Mouse (Mus musculus) monocyte, adult 5-6 weeks (primary cell): ENCODE measurements at regions not wholly inside any gene's neighbourhood (a gene's known extent, or its start where the extent isn't known, plus 50 kb on each side); places are given as distances from the start of the nearest gene placed in this dataset.

Source experiments
- ATAC-seq: fragments of 153-309, 156-312 bp; replicated peaks from 2 replicates; pipeline ENCODE4 v1.8.0; 2017; ENCODE audit warnings: mild to moderate bottlenecking; ENCODE audit not compliant: low TSS enrichment, insufficient number of reproducible peaks, severe bottlenecking, poor library complexity, low FRiP score

DNA sequence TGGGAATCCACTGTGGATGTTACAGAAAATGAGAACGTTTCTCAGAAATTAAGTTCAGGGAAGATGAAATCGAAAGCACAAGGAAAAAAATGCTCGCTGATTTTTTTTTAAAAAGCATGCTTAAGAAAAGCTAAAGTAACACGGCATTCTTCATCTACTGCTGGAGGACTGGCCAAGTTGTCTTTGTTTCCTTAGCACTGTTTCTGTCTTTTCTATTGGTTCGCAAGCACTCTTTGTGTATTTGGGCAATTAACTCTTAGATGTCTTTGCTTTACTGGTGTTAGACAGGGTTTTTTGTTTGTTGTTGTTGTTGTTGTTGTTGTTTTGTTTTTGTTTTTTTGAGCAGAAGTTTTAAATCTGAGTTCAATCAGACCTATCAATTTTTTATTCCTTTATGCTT, 301.4 kb upstream of the Noct start:
- ATAC-seq, result no peak

DNA sequence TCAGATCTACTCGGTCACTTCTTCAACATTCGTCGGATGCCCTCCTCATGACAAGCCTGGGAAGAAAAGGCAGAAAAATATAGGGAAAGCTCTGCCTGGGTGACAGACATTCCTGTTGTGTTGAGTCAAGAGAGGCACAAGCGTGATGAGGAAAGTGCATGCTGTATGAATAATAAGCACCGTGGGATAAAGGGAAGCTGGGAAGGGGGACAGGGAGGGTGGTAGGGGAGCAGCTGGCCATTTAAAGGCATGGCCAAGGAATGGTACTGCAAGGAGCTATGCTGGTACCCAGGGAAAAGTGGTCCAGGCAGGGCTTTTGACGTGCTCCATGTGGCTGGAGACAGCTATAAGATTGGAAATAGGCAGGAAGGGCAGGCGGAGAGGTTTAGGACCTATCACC, 300.9 kb upstream of the Noct start:
- ATAC-seq, result no peak

DNA sequence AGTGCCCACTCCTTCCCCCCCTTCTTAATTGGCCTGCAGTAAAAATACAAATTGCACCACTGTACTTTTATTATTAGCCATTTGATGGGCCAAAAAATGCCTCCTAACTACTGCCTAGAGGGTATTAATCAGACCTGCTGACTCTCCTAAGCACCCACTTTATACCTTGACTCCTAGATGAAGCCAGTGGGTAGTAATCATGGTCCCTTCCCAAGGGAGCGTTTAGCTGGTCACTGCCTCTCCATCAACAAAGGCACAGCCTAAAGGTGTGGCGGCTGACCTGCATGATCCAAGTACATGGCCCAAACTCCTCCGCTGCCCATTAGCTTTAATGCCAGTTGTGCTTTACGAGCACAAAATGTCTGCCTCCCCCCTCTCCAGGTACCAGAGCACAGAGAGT, 296.9 kb upstream of the Noct start:
- no peak for ATAC-seq

DNA sequence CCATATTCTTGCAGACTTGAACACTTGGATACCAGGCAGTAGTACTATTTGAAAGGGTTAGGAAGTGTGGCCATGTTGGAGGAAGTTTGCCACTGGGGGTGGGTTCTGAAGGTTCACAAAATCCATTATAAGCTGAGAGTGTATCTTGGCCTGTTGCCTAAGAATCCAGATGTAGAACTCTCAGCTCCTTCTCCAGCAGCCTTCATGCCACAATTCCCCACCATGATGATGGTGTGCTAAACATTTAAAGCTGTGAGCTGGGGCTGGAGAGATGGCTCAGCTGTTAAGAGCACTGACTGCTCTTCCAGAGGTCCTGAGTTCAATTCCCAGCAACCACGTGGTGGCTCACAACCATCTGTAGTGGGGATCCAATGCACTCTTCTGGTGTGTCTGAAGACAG, 295.2 kb upstream of the Noct start:
- no peak for ATAC-seq

DNA sequence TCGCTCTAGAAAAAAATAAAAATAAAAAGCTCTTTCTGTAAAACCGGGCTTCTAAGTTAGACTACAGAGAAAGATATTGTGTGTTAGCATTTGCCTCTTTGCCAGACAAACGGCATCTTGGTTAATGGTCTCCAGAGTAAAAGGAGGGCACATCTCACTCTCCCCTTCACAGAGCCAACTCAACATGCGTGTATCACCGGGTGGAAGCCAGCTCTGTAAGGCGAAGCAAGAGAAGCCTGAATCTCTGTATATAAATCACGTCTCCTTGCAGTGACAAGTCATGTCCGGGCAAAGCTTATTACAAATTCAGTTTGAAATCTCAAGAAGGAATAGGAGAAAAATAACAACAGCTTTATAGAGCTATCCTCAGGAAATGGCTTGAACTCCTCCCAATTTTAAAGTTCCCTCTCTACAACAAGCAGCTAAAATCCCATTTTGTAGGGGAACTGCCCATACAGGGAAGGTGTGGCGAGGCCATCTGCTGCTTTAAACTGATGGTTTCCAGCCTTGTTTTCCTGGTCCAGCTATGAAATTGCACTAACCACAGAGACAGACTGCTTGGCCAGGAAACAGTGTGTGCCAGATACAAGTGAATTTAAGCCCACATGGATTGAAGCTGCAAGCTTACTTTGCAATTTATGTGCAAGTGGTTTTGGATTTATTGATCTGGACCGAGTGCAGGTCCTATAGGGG, 291.7 kb upstream of the Noct start:
- no peak for ATAC-seq

DNA sequence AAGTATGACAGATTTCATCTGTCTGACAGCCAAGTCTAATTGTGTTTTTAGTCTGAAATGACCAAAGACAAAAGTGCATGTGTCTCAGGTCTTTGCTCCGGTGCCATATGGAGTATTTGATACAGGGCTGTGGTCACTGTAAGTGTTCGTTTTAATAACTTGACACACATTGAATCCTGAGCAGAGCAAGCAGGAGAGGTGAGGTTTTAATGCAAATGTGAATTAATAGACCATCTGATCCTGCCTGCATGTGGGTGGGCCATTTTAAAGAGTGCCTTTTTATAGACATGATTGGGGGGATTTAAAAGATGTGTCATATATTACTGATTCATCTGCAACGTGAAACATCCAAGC, 291.2 kb upstream of the Noct start:
- no peak for ATAC-seq

DNA sequence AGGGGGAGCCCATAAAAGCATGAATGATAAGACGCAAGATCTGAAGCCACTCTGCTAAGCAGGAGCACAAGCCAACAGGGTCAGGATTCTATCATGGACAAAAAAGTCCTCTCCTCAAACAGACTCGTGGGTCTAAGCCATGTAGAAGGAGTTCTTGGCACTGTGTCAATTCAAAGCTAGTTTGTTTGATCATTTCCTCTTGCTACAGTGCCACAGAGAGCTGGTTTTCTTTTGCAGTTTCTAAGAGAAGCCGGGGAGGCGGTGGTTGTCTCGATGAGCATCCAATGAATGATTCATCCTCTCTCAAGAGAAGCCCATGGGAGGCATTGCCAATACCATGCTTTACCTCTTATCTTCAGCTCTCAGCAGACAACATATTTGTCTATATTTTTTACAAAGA, 284.6 kb upstream of the Noct start:
- ATAC-seq, result no peak

DNA sequence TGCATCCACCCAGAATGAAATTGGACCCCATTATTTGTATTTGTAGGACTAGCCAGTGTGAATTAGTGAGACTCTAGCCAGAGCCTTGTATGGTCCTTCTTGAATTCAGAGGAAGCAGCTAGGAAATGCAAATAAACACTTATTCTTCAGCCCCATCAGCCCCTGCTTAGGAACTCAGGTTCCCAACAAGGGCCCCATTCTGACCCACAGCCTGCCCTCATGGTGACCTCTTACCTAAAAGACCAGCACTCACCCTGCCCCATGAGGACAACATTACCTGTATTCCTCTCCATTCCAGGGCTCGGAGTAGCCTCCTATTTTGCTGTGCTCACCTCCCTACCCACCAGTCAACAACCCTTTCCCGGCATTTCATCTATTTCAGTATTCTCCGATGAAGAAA, 283.6 kb upstream of the Noct start:
- no peak for ATAC-seq

DNA sequence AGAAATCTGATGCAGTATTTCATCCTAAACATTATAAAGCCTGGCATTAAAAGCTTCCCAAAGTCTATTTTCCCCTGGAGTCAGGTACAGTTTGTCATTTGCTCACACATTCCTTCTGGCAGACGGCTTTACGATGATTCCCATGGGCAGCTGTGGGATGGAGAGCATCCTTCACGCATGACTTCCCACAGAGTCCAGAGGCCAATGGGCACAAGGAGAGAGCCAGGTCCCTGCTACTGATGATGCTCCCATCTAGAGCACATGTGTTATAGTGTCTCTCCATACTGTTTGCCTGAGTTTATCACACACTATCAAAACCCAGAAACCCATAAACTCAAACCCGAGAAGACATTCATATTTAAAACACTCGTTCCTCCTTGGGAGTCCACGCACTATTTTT, 270.8 kb upstream of the Noct start:
- no peak for ATAC-seq

DNA sequence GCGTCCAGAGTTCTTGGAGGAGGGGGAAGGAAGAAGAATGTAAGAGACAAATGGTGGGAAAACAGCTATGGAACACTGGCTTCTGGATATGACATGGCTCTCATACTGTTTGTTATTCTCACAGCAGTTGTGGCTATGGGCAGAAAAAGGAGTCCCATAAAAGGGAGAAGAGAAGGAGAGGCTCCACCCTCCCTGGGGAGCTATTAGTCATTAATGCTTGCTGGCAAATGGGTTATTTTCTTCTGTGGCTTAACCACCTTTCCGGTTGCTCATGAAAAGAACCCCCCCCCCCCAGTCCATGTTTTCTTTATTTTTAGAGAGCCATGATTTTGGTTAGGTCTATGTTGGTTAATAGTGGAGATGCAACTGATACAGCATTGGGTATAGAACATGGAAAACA, 253.9 kb upstream of the Noct start:
- ATAC-seq, result no peak

DNA sequence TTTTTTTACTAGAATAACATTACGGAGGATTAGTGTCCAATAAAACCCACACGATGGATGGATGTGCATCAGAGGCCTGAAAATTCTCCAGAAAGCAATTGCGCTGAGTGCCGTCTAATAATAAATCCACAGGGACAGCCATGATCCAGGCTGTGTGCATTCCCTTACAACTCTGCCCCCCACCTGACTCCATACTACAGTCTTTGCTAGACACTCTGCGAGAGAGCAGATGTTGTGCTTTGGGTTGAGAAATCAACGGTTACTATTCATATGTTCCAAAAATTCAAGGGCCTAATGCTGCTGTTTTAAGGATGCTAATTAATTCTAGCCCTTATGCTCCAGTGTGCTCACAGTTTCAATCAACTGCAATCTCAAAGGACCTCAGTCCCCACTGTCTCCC, 251.2 kb upstream of the Noct start:
- no peak for ATAC-seq

DNA sequence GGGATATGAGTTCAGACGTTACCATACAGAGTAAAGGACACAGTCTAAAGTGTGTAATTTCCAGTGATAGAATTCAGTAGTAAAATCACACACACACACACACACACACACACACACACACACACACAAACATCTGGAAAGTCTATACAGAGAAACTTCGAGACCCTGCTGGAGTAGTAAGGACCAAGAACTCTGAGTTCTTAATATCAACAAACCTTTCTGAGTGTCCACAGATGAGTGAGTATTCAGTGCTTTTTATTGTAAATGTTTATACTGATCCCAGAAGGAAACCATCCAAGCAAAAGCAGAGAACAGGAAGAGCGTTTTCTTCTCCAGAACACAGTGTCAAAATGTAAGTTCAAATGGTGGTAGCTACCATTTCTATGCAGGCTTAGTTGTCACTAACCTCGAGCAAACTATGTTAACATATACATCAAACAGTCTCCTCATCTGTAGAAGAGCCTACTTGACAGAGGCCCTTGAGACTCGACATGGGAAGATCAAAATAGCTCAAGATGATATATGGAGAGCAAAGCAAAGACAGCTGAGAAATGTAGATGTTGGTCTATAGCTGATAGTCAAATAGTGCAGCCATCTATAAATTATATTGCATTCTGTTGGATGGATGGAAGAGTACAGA, 248.0 kb upstream of the Noct start:
- ATAC-seq, result no peak

DNA sequence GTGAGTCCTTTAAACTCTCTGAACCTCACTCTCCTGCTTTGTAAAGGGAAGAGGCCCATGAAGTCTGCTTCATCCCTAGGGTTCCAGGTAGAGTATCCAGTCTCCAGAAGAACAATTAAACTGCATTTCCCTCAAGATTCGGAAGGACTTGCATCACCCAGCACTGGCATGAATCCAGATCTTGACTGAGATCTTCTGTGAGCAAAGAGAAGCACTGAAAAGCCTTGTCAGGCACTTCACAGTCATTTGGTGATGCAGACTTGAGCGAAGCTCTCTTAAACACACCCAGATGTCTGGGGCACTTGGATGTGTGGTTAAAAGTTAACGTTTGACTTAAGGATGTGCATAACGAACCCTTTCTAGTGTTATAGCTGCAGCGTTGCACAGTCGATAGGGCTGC, 247.4 kb upstream of the Noct start:
- ATAC-seq, result no peak

DNA sequence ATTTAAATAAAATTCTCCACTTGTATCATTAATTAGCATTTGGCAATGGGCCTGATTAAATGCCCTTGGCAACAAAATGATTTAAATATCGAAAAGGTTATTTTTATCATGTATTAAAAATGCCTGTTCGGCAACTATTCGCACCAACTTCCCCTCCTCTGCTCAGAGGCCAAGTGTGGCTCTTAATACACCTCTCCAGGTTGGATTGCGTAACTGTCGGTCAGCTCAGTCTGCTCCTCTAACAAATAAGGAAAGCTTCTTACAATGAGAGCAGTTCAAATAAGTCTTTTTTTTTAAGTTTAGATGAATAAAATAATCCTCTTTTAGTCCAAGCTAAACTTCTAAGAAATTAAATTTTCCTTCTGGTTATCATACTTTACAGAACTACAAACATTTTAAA, 245.6 kb upstream of the Noct start:
- no peak for ATAC-seq

DNA sequence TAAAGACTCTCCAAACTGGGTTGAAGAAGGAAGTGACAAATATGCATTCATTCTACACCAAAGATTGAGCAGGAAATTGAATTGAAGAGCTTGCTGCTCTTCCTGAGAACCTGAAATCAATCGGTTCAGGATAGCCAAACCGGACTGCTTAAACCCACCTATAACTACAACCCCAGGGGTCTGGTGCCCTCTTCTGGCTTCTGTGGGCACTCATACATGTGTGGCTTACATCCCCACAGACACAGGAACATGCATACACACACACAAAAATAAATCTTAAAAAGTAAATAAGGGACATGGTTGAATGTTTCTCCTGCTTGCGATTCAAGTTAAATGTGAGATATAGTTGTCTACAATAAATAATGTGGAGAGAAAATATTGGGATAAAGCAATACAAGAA, 244.7 kb upstream of the Noct start:
- no peak for ATAC-seq

DNA sequence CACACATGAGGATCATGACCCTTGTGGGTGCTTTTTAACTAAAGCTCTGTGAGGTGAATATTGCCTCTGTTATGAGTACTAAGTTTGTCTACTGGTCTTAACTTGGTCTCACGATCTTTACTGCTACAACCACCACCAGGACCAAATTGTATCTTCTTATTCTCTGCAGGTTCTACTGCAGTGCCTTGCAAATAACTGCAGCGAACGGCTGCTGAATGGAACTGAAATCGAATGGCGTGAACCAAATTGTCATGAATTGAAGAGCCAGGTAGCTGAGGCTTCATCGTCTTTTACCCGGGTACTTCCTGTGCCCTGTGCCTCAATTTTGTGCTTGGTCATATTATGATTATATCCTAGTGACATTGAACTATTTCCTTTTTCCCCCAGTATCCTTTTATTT, 242.5 kb upstream of the Noct start:
- ATAC-seq, result no peak

DNA sequence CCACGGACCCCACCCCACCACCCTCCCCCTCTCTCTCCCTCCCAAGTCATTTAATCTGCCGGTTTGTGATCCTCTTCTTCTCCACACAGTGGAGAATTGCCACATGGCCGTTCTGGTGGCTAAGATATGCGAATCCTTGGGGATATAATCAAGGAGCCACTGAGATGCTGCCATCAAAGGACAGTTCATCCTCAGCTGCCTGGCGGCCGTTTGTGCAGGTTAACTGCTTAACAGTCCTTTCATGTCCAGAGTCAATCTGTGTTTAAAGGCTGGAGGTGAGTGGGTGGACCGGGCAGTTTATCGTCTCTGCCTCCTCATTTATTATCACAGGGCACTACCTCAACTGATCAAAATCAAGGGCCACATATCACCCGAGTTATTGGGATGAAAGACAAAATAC, 241.6 kb upstream of the Noct start:
- ATAC-seq, result no peak

DNA sequence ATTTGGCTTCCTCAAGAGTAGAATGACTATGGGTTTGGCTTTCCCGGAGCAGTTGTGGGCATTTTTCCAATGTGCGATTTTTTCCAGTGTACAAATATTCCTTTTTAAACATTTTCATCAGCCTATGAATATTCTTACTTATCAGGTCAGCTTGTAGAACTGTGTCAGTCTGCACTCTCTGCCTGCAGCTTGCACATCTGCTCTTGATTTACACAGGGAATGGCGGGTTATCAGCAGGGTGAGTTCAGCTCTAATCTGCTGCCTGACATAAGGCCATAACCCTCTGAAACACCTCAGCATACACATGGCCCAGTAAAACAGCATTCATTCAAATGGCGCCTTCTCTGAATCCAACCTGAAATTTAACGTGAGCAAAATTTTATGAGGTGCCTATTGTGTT, 241.1 kb upstream of the Noct start:
- ATAC-seq, result no peak

DNA sequence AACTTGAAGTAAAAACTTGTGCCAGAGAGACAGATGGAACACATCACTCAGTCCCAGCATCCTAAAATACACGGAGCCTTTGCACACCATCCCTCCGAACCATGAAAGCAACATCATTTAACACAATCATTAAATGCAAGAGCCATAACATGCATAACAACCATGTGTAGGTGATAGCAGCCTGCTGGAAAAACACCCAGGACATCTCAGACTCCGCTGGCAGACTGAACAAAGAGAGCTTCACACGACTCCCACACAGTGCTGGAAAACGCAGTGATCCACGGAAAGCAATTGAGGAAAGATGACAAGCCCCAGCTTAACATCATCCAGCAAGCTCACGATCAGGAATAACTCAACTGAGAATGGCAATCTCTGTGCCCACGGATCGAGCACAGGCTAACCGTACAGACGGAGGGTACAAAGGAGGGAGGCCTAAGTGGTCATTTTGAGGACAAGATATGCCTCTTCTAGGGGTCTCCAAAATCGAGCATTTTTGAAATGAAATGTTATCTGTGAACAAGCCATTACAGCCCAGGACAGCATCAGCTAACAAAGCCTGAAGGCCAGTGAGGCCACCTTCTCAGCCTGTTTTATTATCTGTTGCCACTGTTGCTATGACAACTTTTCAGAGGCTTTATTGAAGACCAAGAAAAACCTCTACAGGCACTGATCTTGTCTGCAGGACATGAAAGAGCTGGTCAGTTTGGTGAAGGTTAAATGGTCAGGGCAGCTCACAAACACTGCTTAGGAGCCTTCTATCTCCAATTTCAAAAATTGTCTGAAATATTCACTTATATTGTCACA, 240.1 kb upstream of the Noct start:
- no peak for ATAC-seq

DNA sequence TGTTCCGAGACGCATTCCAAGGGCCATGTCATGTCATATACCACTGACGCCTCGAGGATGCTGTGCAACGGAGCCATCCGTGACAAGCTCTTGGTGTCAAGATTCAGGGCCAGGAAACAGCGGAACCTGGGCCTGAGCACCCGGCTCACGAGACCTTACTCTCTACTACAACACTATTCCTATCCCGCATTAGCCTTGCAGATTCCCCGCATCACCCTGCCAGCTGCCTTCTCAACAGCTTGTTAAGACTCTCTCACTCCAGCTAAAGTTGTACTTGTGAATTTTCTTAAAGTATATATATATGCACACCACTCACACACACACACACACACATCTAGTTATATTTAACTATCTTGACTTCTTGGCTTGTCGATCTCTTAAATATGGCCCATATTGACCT, 236.4 kb upstream of the Noct start:
- ATAC-seq, result no peak
